Mouse (Mus musculus): ENCODE measurements around the gene Parp11. TPM values are rescaled to one million over a fixed set of nuclear protein-coding genes. Genes with fewer than 3 reads are reported as not detected.
A peak's percentile ranks its signal among the peaks of the same experiment; 100 is the strongest.

The Parp11 gene
- polyA plus RNA-seq, 1 experiment = 6.1 TPM

DNA sequence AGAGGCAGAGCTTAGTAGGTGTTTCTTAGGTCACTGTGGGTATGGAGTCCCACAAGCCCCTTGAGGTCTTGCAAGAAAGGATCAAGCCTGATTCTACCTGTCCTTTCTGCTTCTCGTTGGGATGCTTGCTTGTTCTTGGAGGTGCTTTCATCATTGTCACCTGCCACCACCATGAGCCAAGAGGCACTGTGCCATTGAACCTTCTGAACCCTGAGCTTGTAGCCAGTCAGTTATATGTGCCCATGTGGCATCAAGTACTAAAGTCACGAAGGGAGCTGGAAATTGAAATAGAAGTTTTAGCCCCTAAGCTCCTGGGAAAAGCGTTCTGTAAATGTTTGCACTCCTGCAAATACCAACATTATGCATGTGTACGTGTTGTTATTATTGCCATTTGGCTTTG is 14.9 kb downstream of the Parp11 start:
- TF ChIP-seq GATA1 (IDR thresholded peaks at IDR 0.05; ENCODE audit: low read length) = no peak

- TF ChIP-seq GATA1 (IDR thresholded peaks at IDR 0.05; ENCODE audit: low read length) = no peak
Observed at GRCm38 (mm10) chr6:127462251-127462650, 15.6 kb downstream of the Parp11 start.

DNA sequence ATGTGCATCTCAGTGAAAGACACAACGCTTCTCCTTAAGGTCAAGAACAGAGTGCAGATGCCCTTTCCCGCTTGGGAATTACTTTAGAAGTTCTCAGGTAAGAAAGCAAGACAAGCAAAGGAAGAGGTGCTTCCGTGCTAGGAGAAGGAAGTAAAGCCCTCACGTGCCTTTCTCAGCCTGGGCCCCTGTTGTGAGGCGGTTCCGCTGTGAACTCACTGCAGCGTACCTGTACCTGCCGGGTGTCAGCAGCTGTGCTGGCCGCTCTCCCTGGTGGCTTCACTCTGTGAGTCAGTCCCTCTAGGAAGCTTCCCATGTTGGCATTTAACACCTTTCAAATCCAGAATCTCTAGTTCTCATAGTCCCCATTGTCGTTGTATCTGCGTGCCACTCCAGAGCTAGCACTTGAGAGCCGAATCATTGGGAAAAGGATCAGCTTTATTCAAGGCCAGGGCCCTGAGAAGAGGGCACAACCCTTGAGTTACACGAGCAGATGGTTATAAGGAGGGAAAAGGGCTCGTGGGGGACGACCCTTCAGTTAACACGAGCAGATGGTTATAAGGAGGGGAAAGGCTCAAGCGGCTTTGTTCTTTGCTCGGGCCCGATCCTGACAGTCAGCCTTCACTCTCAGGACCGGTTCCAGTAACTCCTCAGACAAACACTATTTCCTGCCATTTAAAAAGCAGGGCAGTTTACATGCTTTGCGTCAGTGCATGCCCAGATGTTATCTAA is 16.8 kb downstream of the Parp11 start:
- TF ChIP-seq GATA1 (IDR thresholded peaks at IDR 0.05; ENCODE audit: low read length) = no peak

DNA sequence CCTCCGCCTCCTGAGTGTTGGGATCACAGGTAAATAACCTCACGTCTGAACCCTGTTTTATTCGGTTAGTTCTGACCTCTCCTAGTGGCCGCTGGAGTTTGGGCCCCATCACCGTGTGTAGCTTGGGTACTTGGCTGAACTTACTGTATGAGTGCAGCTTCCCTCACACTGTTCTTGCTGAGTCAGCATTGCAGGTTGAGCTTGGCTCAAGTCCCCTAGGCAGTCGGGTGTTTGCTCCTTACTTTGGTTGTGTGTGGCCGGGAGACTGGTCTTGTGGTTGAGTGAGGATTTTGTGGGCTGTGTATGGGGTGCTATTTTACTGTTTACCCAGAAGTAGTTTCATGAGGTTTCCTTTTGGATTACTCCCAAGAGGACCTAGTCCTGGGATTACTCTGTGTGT is 17.9 kb downstream of the Parp11 start:
- TF ChIP-seq GATA1 (IDR thresholded peaks at IDR 0.05; ENCODE audit: low read length) = no peak

DNA sequence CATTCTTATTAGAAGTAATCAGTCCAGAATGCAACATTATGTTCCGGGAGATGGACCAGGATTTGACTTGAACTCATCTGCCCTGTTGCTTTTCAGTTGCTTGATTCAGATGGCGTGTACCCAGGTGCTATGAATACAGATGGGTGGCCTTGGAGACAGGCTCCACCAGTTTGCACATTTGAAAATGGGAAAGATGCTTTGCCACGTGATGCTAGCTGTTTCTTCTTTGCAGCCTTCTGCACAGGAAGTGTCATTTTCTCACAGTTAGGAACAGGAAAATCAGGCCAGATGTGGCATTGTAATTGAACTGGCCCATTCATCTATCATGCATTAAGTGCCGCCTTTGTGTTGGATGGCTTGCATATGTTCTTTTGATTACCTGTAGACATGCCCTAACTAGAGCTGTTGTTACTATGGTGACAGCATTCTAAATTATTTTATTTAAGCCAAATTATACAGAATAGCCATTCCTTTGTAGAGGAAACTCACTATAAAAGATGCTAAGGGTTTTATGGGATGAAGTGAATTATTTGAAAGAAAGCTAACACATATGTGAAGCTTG is 20.2 kb downstream of the Parp11 start:
- TF ChIP-seq GATA1 (IDR thresholded peaks at IDR 0.05; ENCODE audit: low read length) = no peak

DNA sequence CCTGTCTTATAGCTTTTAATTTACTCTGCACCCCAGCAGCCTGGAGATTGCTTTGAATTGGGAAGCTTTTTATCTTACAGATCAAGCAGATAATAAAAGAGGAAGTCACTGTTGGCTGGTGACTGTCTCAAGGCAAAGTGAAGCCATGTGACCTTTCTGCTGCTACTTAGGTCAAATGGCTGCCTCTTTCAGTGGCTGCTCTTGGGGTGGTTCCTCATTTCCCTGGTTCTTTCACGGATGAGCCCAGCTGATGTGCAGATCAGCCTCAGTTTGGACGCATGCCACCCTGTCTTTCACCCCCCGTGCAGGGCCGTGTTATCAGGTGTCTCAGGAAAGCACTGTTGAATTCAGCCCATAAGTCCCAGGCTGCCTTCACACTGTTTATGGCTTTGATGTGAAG is 25.4 kb downstream of the Parp11 start:
- TF ChIP-seq GATA1 (IDR thresholded peaks at IDR 0.05; ENCODE audit: low read length) = peak; percentile 85

- TF ChIP-seq GATA1 (IDR thresholded peaks at IDR 0.05; ENCODE audit: low read length) = no peak
Observed at GRCm38 (mm10) chr6:127473961-127474360, 27.3 kb downstream of the Parp11 start.

- no peak for TF ChIP-seq GATA1 (IDR thresholded peaks at IDR 0.05; ENCODE audit: low read length)
Observed at GRCm38 (mm10) chr6:127475231-127475630, 28.6 kb downstream of the Parp11 start.

DNA sequence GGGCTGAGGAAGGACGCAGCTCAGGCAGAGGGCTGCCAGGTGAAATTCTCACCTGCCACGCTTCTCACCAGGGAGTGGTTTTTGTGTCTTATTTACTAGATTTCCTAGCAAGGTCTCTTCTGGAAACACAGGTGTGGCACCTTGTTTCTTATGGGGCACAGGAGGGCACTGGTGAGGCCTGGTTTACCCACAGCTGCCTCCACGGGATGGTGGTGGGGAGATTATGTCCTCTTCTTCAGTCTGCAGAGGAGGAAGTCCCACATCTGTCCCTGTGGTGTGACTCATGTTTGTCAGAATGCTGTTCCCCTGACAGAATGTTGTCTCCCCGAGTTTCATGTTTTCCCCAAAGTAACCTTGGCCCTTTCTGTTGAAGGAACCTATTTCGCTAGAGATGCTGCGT is 44.4 kb downstream of the Parp11 start:
- TF ChIP-seq GATA1 (IDR thresholded peaks at IDR 0.05; ENCODE audit: low read length) = no peak

DNA sequence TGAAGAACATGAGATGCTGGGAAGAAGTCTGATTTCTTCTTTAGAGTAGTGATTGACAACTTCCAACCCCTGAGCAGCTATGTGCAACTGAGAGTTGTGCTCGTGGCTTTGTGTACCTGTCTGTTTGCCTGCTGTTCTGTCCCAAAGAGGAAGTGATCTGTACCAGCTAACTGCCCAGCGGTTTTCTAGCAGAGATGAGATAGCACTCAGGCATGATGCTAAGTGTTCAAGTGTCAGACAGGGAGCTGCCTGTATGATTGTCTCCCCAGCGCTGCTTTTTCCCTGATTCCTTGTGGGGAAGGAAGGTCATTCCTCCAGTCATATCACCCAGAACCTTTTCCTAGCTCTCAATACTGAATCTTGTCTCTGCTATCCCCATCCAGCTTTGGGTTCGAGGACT is 45.9 kb downstream of the Parp11 start:
- no peak for TF ChIP-seq GATA1 (IDR thresholded peaks at IDR 0.05; ENCODE audit: low read length)

DNA sequence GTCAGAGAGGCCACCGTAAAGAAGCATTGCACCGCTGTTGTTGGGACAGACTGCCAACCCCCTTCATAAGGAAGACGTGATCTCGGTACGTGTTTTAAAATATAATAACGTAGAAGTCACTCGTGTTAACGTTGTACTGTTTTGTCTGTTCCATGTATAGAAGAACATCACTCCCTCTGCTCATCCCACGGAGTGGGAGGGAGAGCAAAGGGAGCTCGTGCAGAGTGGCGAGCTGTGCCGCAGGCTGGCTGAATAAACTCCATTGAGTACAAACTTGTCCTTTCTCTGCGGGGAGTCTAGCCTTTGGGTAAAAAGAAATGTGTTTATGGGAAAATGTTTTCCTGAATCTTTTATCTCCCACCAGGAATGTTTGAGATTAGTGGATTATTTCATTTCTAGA is 47.1 kb downstream of the Parp11 start:
- TF ChIP-seq GATA1 (IDR thresholded peaks at IDR 0.05; ENCODE audit: low read length) = no peak

DNA sequence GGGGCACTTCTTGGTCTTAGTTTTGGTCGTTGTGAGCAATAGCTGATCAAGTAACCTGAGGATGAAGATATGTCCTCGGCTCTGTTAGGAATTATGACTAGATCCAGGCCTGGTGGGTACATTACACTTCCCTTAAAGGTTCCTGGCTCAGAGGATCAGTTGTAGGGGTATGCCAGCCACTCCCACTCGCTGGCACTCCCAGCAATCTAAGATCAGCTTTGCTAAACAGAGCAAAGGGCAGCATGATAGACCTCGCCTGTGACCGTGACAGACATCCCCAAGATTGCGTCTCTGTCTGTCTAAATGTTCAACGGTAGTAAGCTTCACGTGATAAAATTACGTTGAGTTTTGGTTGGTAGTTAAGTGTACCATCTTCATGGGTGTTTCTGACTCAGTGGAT is 47.7 kb downstream of the Parp11 start:
- TF ChIP-seq GATA1 (IDR thresholded peaks at IDR 0.05; ENCODE audit: low read length) = no peak

- TF ChIP-seq GATA1 (IDR thresholded peaks at IDR 0.05; ENCODE audit: low read length) = no peak
Observed at GRCm38 (mm10) chr6:127495251-127495650, 48.6 kb downstream of the Parp11 start.

- TF ChIP-seq GATA1 (IDR thresholded peaks at IDR 0.05; ENCODE audit: low read length) = no peak
Observed at GRCm38 (mm10) chr6:127495876-127496275, 49.2 kb downstream of the Parp11 start.

- no peak for TF ChIP-seq GATA1 (IDR thresholded peaks at IDR 0.05; ENCODE audit: low read length)
Observed at GRCm38 (mm10) chr6:127496841-127497656, 50.4 kb downstream of the Parp11 start.

DNA sequence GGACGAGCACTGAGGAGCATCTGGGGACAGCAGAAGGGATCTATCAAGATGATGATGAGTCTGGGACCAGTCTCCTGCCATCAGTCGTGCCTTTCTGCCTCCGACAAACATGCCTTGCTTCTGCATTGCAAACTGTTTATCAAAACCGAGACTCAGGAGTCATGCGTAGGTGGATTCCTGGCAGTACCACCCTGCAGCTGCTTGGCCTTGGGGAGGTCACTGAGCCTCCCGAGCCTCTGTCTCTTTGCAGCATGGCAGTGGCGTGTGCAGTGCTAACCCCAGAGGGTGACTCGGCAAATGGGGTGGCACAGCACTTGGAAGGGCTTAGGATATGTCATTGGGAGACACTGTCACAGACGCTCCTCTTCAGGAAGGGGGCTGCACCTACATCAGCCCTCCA is 53.5 kb downstream of the Parp11 start:
- no peak for TF ChIP-seq GATA1 (IDR thresholded peaks at IDR 0.05; ENCODE audit: low read length)

DNA sequence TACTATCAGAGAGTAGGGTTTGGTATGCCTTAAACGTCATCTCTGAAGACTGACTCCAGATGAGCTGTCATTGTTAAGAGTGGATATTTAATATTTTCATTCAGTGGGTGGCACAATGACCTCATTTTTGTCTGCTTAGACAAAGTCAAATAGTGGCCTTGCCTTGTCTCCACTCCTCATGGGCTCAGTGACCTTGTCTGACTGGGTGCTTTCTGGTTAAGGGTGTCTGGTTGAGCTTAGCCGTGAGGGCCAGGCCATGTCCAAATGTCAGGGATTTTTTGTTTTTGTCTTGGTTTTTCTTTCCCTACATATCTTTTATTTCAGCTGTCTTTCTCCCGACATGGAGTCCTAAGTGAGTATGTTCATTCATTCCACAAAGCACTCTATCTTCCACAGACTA is 54.2 kb downstream of the Parp11 start:
- TF ChIP-seq GATA1 (IDR thresholded peaks at IDR 0.05; ENCODE audit: low read length) = no peak

All from G1E-ER4 (cell line).